Mouse (Mus musculus) megakaryocyte-erythroid progenitor cell, adult 5-6 weeks (primary cell): ENCODE data around the gene Nags. TPM values are rescaled to one million over a fixed set of nuclear protein-coding genes. Genes with fewer than 3 reads are reported as not detected.

Experiments used
- ATAC-seq: replicated peaks from 2 replicates; pipeline ENCODE4 v1.8.0; 2016; ENCODE audit warnings: mild to moderate bottlenecking, inconsistent platforms; ENCODE audit not compliant: severe bottlenecking, poor library complexity, low FRiP score, low TSS enrichment
- total RNA-seq, 2 experiments: library from RNA; stranded (forward) in 1 of 2; stranded (reverse) in 1 of 2; fragments of 200-1000, 215-1000 nt in 1 of 2; fragments of >200 nt in 1 of 2; fragmentation: Nextera tagmentation in 1 of 2; gene quantifications; 2 replicates each; pipeline ENCODE4 v1.2.3; 2014 to 2017

Gene Nags
- total RNA-seq (2014; fragmentation: Nextera tagmentation), result 7.4 and 9.5 TPM in 2 replicates
- total RNA-seq (2017), result 1.6 and 2.1 TPM in 2 replicates

GRCm38 (mm10) chr11:102145471-102146001 lies at the start of gene Nags:
TSS of gene Nags (plus strand) at chr11:102145513.
- ATAC-seq, result no peak

GRCm38 (mm10) chr11:102095676-102096075 lies 49.6 kb upstream of the Nags start:
- ATAC-seq, result no peak

GRCm38 (mm10) chr11:102096446-102096845 lies 48.9 kb upstream of the Nags start:
- no peak for ATAC-seq

GRCm38 (mm10) chr11:102096887-102097391 lies 48.4 kb upstream of the Nags start:
- ATAC-seq, result peak; percentile 75

- ATAC-seq, result no peak
Observed at GRCm38 (mm10) chr11:102101219-102101618, 44.1 kb upstream of the Nags start, which contains the start of gene Ppy. TSS of gene Ppy (minus strand) at chr11:102101319.

GRCm38 (mm10) chr11:102102485-102103258 lies 42.6 kb upstream of the Nags start:
- ATAC-seq, result peak; percentile 50; the same call in 1 of the 2 replicates

- ATAC-seq, result no peak
Observed at GRCm38 (mm10) chr11:102106911-102107310, 38.4 kb upstream of the Nags start.

- no peak for ATAC-seq
Observed at GRCm38 (mm10) chr11:102107732-102108131, 37.6 kb upstream of the Nags start, which contains the start of gene Pyy. TSS of gene Pyy (minus strand) at chr11:102107832.

GRCm38 (mm10) chr11:102111576-102111975 lies 33.7 kb upstream of the Nags start:
- ATAC-seq, result no peak

- ATAC-seq, result no peak
Observed at GRCm38 (mm10) chr11:102116241-102116640, 29.1 kb upstream of the Nags start.

GRCm38 (mm10) chr11:102117386-102117785 lies 27.9 kb upstream of the Nags start:
- ATAC-seq, result no peak

GRCm38 (mm10) chr11:102134516-102134915 lies 10.8 kb upstream of the Nags start:
- no peak for ATAC-seq

GRCm38 (mm10) chr11:102137625-102138446 lies 7.5 kb upstream of the Nags start:
- 0 out of 2 replicates have a peak, but pooled peaks have one; percentile 42 for ATAC-seq

- peak; percentile 71 for ATAC-seq
Observed at GRCm38 (mm10) chr11:102138447-102138740, 6.9 kb upstream of the Nags start.

GRCm38 (mm10) chr11:102140508-102140907 lies 4.8 kb upstream of the Nags start:
- ATAC-seq, result no peak; the same call in 1 of the 2 replicates

GRCm38 (mm10) chr11:102142355-102142754 lies 3.0 kb upstream of the Nags start:
- ATAC-seq, result no peak

GRCm38 (mm10) chr11:102144957-102145470 lies 299 bp upstream of the Nags start:
- peak; percentile 51 for ATAC-seq

GRCm38 (mm10) chr11:102146005-102146404 lies 692 bp downstream of the Nags start:
- ATAC-seq, result peak; percentile 64

GRCm38 (mm10) chr11:102146531-102146930 lies 1.2 kb downstream of the Nags start:
- ATAC-seq, result peak; percentile 6
